Mouse (Mus musculus) megakaryocyte, embryonic 14.5 days (primary cell): Measurements from ENCODE around the gene Inpp5f. TPM values are rescaled to one million over a fixed set of nuclear protein-coding genes. Genes with fewer than 3 reads are reported as not detected.

Experiments used
- H3K27me3 ChIP-seq: replicated peaks from 2 replicates; pipeline ENCODE3; 2012; ENCODE audit warnings: inconsistent platforms
- H3K36me3 ChIP-seq: replicated peaks from 2 replicates; pipeline ENCODE3; 2012; ENCODE audit warnings: low read length, inconsistent platforms, mixed read lengths
- H3K4me1 ChIP-seq: 2 replicates; pipeline ENCODE4 v1.6.1; 2012; ENCODE audit warnings: inconsistent platforms
- H3K4me3 ChIP-seq: replicated peaks from 2 replicates; pipeline ENCODE3; 2012; ENCODE audit warnings: moderate library complexity, mild to moderate bottlenecking, inconsistent platforms
- H3K9me3 ChIP-seq: 2 replicates; pipeline ENCODE4 v1.6.1; 2012; ENCODE audit warnings: inconsistent platforms
- FLI1 ChIP-seq: IDR thresholded peaks from 2 replicates; pipeline ENCODE4 v1.6.1; 2012; ENCODE audit warnings: low read length, inconsistent platforms, mixed read lengths
- GATA1 ChIP-seq: IDR thresholded peaks from 3 replicates; pipeline ENCODE4 v1.6.1; 2012; ENCODE audit warnings: mixed read lengths, low read length, inconsistent platforms, borderline replicate concordance
- polyA plus RNA-seq: library from polyadenylated mRNA; stranded (reverse); fragments of >175 nt; gene quantifications from 2 replicates; pipeline ENCODE4 v1.2.3, GENCODE M21; 2012; ENCODE audit warnings: low replicate concordance; ENCODE audit not compliant: insufficient read depth

Inpp5f gene
- polyA plus RNA-seq, 1 experiment = 0.51 TPM

DNA sequence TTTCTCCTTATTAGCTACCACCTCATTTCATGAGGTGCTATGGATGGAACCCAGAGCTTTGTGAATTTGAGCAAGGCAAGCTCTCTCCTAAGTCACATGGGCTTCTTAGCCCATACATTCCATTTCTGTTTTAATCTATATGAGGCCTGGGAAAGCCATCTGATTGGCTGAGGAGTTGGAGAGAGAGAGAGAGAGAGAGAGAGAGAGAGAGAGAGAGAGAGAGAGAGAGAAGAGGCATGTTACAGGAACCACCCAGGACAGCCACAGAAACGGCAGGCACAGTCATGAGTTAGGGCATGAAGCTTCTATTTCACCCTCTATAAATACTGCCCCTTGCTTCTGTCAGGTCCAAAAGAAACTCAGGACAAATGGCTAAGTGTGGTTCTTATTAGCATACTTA lies 33.5 kb upstream of the Inpp5f start:
- Histone ChIP-seq H3K4me3 (no peak overlapping the region), H3K4me1 (peaks cover 38% of the 10 kb centered on the region), H3K36me3 (no peaks in the 10 kb centered on the region), H3K9me3 (no peaks in the 10 kb centered on the region), H3K27me3 (peaks cover 4% of the 10 kb centered on the region)
- TF ChIP-seq GATA1 (no peak), FLI1 (no peak)

DNA sequence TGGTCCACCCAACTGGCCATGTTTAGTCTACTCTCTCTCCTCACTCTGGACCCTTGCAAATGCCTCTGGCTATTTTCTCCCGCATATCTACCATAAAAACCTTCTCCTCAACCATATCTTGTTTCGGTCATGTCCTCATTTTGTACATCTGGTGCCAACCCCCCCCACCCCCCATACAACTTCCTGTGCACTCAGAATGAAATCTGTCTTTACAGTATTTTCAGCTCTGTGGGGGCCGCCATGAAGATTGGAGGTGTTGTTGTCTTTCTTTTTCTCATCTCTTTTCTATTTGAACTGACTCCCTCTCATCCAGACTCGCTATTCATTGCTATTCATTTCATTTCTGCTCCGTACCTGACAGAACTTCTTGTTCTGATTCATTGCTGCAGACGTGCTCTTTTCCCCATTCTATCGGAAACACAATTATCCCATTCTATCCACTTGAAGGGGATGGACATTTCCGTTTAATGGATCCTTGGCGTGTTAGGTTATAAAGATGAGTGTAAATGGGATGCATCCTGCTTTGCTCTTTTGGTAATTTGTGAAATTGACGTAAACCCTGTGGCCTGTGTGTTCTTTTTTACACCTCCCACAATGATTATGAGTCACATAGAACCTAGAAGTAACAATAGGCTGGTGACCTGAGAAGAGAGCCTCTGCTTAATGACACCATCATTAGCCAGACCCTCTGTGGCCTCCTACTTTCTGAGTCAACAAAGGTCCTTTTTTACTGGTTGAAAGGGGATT lies 32.8 kb upstream of the Inpp5f start:
- no peak overlapping the region for H3K4me3 ChIP-seq
- no peaks in the 10 kb centered on the region for H3K36me3 ChIP-seq
- H3K4me1 ChIP-seq = peaks cover 46% of the 10 kb centered on the region
- H3K27me3 ChIP-seq = peaks cover 4% of the 10 kb centered on the region
- no peak for TF ChIP-seq FLI1
- TF ChIP-seq GATA1 = no peak
- no peaks in the 10 kb centered on the region for H3K9me3 ChIP-seq

DNA sequence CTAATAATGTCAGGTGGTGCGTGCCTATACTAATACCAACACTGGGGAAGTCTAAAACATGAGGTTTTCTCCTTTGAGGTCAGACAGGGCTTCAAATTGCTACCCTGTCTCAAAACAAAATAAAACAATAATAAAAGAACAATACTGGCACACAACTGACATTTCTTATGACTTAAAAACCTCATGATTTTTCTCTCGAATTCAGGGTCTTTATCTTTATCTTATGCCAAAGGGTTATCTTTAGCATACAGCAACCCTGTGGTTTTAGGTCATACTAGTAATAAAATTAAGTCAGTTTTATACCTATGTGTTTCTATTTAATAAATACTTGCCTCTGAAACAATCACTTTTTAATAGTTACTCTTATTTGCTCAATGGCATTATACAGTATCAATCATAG lies 31.7 kb upstream of the Inpp5f start:
- TF ChIP-seq GATA1 (no peak), FLI1 (no peak)
- Histone ChIP-seq H3K36me3 (no peaks in the 10 kb centered on the region), H3K4me3 (no peak overlapping the region), H3K4me1 (peaks cover 49% of the 10 kb centered on the region), H3K27me3 (peaks cover 4% of the 10 kb centered on the region), H3K9me3 (no peaks in the 10 kb centered on the region)

DNA sequence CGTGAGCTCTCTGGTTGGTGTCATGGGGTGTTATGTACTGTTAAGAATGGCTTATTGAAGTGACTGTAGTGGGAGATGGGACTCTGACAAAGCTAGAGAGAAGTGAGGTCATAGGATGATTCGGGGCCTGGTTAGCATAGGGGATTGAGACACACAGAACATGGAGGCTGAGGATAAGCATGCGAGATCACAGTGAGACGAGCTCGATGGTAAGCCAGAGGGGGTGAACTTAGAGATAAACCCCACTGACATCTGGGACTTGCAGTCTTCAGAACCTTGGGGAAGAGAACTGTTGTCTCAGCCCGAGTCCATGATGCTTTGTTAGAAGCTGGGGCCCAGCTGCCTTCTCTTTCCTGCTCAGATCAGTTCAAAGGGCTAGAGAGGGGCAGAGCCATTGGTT lies 30.8 kb upstream of the Inpp5f start:
- peaks cover 49% of the 10 kb centered on the region for H3K4me1 ChIP-seq
- no peak for TF ChIP-seq GATA1

DNA sequence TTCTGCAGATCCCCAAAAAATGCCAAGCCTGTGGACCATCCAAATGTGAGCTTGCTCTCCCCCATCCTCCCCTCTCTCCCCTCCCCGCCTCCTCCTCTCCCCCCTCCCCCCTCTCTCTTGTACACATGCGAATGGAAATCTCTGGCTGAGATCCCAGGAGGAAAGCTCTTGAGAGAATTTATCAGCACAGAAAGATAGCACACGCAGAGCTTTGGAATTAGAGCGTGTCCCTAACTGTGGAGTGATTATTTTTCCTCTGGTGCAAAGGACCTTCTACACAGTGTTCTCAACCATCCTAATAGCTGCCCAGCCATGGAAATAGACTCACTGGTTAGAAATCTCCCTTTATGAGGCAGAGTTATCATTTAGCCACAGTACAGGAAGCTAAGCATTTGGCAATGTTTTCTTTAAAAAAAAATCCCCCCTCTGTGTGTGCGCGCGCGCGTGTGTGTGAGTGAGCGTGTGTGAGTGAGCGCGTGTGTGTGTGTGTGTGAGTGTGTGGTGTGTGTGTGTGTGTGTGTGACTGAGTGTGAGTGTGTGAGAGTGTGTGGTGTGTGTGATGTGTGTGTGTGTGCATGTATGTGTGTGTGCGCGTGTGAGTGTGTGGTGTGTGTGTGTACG lies 29.2 kb upstream of the Inpp5f start:
- no peaks in the 10 kb centered on the region for H3K27me3 ChIP-seq
- peaks cover 49% of the 10 kb centered on the region for H3K4me1 ChIP-seq
- no peak for TF ChIP-seq FLI1
- TF ChIP-seq GATA1 = no peak
- H3K9me3 ChIP-seq = no peaks in the 10 kb centered on the region
- H3K36me3 ChIP-seq = no peaks in the 10 kb centered on the region
- H3K4me3 ChIP-seq = peak overlapping the region; percentile 73

More for the DNA sequence above, 30.8 kb upstream of the Inpp5f start:
- H3K9me3 ChIP-seq = no peaks in the 10 kb centered on the region
- H3K36me3 ChIP-seq = no peaks in the 10 kb centered on the region
- H3K27me3 ChIP-seq = no peaks in the 10 kb centered on the region
- no peak overlapping the region for H3K4me3 ChIP-seq

DNA sequence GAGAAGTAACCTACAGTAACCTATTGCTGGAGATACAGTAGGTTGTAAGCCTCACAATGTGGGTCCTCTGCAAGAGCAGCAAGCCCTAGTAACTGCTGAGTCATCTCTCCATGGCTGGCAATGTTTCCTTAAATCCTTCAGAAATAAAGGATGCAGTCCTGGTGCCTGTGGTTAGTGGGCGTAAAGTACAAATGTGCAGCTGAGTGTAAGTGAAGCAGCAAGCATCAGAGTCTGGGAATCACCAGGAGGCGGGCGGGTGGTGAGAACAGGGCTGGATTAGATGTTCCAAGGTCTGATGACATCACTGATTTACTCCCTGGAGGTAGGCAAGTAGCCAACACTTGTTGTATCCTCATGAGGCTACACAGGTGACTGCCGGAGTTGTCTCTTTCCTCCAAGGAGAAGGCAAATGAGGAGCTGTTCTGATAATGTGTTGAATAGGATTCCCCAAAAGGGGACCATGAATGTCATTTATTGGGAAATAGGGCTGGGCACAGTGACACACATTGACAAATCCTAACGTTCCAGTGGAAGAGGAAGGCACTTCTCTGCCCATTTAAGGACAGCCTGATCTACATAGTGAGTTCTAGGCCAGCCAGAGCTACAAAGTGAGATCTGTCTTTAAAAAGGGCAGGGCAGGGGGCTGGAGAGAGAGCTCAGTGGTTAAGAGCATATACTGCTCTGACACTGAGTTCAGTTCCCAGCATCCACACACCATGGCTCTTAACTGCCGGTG lies 27.7 kb upstream of the Inpp5f start:
- Histone ChIP-seq H3K4me1 (peaks cover 50% of the 10 kb centered on the region), H3K4me3 (no peak overlapping the region), H3K27me3 (no peaks in the 10 kb centered on the region), H3K9me3 (no peaks in the 10 kb centered on the region), H3K36me3 (no peaks in the 10 kb centered on the region)
- no peak for TF ChIP-seq GATA1
- no peak for TF ChIP-seq FLI1

DNA sequence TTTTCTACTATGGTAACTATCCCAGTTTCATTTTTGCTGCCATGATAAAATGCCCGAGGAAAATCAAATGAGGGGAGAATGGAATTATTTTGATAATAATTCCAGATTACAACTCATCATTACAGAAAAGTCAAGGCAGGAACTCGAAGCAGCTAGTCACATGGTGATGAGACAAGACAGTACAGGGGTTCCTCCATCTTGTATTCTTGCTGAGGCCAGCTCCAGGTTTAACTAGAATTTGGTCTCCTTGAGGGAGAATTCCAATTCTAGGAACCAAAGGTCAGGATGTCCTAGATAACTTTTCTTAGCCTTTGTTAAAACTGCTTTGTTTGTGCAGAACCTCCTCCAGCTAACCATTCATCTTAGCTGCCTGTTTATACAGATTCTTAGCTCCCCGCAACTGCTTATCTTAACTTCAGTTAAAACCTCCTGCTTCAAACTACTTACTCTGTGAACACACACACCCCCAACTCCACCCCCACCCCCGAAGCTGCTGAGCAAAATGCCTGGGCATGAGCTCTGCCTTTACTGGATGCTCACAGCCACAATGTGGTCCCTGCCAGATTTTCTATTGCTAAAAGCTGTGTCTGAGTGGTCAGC lies 23.7 kb upstream of the Inpp5f start:
- Histone ChIP-seq H3K4me1 (peaks cover 33% of the 10 kb centered on the region), H3K27me3 (peaks cover 1% of the 10 kb centered on the region), H3K36me3 (no peaks in the 10 kb centered on the region), H3K4me3 (no peak overlapping the region), H3K9me3 (no peaks in the 10 kb centered on the region)
- TF ChIP-seq GATA1 = no peak
- no peak for TF ChIP-seq FLI1

DNA sequence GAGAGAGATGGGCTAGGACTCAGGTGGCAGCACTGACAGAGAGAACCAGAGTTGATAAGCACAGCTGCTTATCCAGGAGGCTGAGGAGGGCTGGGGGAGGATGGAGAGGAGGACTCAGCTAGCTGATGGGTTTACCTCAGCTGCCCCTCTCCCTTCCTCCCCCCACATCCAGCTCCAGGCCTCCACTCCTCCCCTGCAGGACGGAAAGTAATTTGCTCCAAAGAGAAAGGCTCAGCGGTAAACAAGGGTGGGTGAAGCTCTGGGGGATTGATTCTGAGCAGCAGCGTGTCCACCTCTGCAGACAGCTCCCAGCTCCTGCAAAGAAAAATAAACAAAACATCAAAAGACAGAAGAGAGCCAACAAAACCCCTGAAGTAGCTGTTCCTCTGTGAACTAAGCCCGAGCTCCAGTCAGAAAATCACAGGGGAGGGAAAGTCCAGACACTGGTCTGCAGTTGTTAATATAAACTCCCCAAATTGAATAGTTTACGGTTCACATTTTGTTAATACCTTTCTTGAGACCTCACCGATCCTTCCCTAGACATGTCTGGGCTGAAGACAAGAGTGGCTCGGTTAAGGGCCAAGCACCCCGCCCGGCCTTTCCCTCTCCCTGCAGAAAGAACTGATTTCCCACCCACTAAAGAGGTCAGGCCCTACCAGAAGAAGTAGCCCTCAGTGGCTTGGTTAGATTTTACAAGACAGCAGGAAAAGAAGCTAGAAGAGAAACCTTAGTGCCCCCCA lies 19.6 kb upstream of the Inpp5f start:
- TF ChIP-seq FLI1 = no peak
- no peak for TF ChIP-seq GATA1
- Histone ChIP-seq H3K27me3 (peaks cover 1% of the 10 kb centered on the region), H3K36me3 (peaks cover 6% of the 10 kb centered on the region), H3K9me3 (peaks cover 15% of the 10 kb centered on the region), H3K4me3 (peak overlapping the region; percentile 46), H3K4me1 (peaks cover 26% of the 10 kb centered on the region)

DNA sequence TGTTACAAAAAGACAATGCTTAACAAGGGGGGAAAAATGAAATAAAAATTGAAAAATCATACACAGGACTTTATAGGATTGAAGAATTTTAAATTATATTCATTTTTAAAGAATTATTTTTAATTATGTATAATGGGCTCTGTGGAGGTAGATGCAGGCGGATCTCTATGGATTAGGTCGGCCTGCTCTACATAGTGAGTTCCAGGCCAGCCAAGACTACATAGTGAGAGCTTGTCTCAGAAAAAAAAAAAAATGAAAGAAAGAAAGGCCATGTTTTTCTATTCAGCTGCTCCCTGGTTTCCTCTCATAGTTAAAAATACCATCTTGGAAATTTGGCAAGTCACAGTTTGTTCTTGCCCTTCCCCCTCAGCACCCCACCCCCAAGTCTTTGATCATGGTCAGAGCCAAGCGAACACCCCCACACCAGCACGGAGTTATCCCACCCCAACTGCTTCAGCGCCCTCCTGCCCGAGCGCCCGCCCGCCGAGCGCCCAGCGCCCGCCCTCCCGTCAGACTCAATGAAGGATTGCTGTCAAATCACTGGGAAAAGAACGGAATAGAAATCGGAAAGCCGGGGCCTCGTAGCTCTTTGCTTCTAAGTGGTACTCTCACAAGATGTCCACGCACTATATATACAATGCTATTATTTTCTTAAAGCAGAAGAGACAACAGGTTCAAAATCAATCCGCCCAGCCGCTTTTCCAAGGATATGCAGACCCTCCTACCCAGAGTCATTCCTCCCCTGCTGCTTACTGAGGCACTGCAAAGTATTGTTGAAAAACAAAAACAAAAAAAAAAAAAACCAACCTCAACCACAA lies 18.8 kb upstream of the Inpp5f start:
- Histone ChIP-seq H3K4me3 (no peak overlapping the region), H3K4me1 (peaks cover 25% of the 10 kb centered on the region), H3K36me3 (peaks cover 6% of the 10 kb centered on the region), H3K9me3 (peaks cover 23% of the 10 kb centered on the region), H3K27me3 (peaks cover 1% of the 10 kb centered on the region)
- TF ChIP-seq FLI1 = no peak
- TF ChIP-seq GATA1 = no peak

DNA sequence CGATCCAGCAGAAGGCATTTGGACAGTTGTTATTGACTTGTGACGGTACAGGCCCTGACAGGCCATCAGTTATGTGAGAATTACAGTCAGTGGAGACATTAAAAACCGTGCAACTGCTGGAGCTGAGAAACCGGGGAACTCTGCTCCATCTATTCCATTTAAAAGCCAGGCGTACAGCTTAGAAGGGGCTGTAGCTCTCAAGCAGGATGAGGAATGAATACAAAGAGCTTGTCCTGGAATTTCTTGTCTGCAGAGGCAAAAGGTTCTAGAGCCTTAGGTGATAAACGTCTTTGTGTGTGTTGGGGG lies 18.2 kb upstream of the Inpp5f start:
- Histone ChIP-seq H3K4me1 (peaks cover 19% of the 10 kb centered on the region), H3K27me3 (peaks cover 1% of the 10 kb centered on the region), H3K9me3 (peaks cover 25% of the 10 kb centered on the region), H3K36me3 (peaks cover 6% of the 10 kb centered on the region), H3K4me3 (no peak overlapping the region)
- TF ChIP-seq GATA1 (no peak), FLI1 (no peak)
